Mouse (Mus musculus): Measurements from ENCODE around the gene Fam107b. TPM values are rescaled to one million over a fixed set of nuclear protein-coding genes. Genes with fewer than 3 reads are reported as not detected.

The Fam107b gene
- polyA plus RNA-seq, 1 experiment from 2014 or later = 42.2 TPM

- Histone ChIP-seq H3K4me3 (replicated peaks; ENCODE audit: low read length) (no peak overlapping the region), H3K4me1 (ENCODE audit: control insufficient read depth, insufficient read depth, low read length) (no peaks in the 10 kb centered on the region), H3K4me2 (ENCODE audit: low read depth, low read length) (no peak overlapping the region), H3K9me3 (replicated peaks; ENCODE audit: control insufficient read depth, low read length) (no peaks in the 10 kb centered on the region), H3K27ac (ENCODE audit: low read length) (no peak overlapping the region), H3K36me3 (ENCODE audit: control insufficient read depth, insufficient read depth, low read length) (no peaks in the 10 kb centered on the region), H3K27me3 (ENCODE audit: control insufficient read depth, insufficient read depth, low read length) (no peaks in the 10 kb centered on the region), H3K9ac (ENCODE audit: low read length) (no peak overlapping the region)
- ATAC-seq (ENCODE audit: insufficient read depth, low FRiP score) = no peak
- WGBS = 61% methylated on average over 2 of the region's 2 CpGs
Observed at GRCm38 (mm10) chr2:3594663-3595318, 24.5 kb downstream of the Fam107b start.

GRCm38 (mm10) chr2:3600421-3600820 lies 30.1 kb downstream of the Fam107b start:
- Histone ChIP-seq H3K27me3 (ENCODE audit: control insufficient read depth, insufficient read depth, low read length) (no peaks in the 10 kb centered on the region), H3K4me3 (replicated peaks; ENCODE audit: low read length) (no peak overlapping the region), H3K4me2 (ENCODE audit: low read depth, low read length) (no peak overlapping the region), H3K4me1 (ENCODE audit: control insufficient read depth, insufficient read depth, low read length) (no peaks in the 10 kb centered on the region), H3K9me3 (replicated peaks; ENCODE audit: control insufficient read depth, low read length) (no peaks in the 10 kb centered on the region), H3K9ac (ENCODE audit: low read length) (no peak overlapping the region), H3K27ac (ENCODE audit: low read length) (no peak overlapping the region), H3K36me3 (ENCODE audit: control insufficient read depth, insufficient read depth, low read length) (no peaks in the 10 kb centered on the region)
- 53% methylated on average over 3 of the region's 3 CpGs for WGBS
- ATAC-seq (ENCODE audit: insufficient read depth, low FRiP score) = no peak

DNA sequence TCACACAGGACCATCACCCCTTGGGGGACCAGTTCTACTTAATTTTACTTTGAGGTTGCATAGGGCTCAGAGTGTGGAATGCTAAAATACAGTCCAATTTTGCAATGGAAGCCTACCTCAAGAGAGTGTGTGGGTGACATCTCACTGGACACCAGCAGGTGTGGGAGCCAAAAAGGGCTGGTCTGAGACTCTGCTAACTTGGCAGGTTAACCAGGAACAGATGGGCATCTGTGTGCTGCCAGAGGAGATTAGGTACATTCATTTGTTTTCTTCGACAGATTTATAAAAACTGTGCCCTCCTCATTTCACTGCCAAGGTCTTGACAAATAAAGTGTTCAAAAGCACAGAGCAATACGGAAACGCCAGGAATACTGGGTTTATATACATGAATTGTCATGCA lies 32.3 kb downstream of the Fam107b start:
- no peak for ATAC-seq (ENCODE audit: insufficient read depth, low FRiP score)
- Histone ChIP-seq H3K4me2 (ENCODE audit: low read depth, low read length) (no peak overlapping the region), H3K27ac (ENCODE audit: low read length) (no peak overlapping the region), H3K9me3 (replicated peaks; ENCODE audit: control insufficient read depth, low read length) (no peaks in the 10 kb centered on the region), H3K9ac (ENCODE audit: low read length) (no peak overlapping the region), H3K4me3 (replicated peaks; ENCODE audit: low read length) (no peak overlapping the region), H3K36me3 (ENCODE audit: control insufficient read depth, insufficient read depth, low read length) (no peaks in the 10 kb centered on the region), H3K27me3 (ENCODE audit: control insufficient read depth, insufficient read depth, low read length) (no peaks in the 10 kb centered on the region), H3K4me1 (ENCODE audit: control insufficient read depth, insufficient read depth, low read length) (no peaks in the 10 kb centered on the region)
- 79% methylated on average over 3 of the region's 3 CpGs for WGBS

- Histone ChIP-seq H3K4me2 (ENCODE audit: low read depth, low read length) (no peak overlapping the region), H3K36me3 (ENCODE audit: control insufficient read depth, insufficient read depth, low read length) (no peaks in the 10 kb centered on the region), H3K27ac (ENCODE audit: low read length) (no peak overlapping the region), H3K9me3 (replicated peaks; ENCODE audit: control insufficient read depth, low read length) (no peaks in the 10 kb centered on the region), H3K9ac (ENCODE audit: low read length) (no peak overlapping the region), H3K4me1 (ENCODE audit: control insufficient read depth, insufficient read depth, low read length) (no peaks in the 10 kb centered on the region), H3K4me3 (replicated peaks; ENCODE audit: low read length) (no peak overlapping the region), H3K27me3 (ENCODE audit: control insufficient read depth, insufficient read depth, low read length) (no peaks in the 10 kb centered on the region)
- ATAC-seq (ENCODE audit: insufficient read depth, low FRiP score) = no peak
- 82% methylated on average over 5 of the region's 5 CpGs for WGBS
Observed at GRCm38 (mm10) chr2:3603181-3603580, 32.9 kb downstream of the Fam107b start.

DNA sequence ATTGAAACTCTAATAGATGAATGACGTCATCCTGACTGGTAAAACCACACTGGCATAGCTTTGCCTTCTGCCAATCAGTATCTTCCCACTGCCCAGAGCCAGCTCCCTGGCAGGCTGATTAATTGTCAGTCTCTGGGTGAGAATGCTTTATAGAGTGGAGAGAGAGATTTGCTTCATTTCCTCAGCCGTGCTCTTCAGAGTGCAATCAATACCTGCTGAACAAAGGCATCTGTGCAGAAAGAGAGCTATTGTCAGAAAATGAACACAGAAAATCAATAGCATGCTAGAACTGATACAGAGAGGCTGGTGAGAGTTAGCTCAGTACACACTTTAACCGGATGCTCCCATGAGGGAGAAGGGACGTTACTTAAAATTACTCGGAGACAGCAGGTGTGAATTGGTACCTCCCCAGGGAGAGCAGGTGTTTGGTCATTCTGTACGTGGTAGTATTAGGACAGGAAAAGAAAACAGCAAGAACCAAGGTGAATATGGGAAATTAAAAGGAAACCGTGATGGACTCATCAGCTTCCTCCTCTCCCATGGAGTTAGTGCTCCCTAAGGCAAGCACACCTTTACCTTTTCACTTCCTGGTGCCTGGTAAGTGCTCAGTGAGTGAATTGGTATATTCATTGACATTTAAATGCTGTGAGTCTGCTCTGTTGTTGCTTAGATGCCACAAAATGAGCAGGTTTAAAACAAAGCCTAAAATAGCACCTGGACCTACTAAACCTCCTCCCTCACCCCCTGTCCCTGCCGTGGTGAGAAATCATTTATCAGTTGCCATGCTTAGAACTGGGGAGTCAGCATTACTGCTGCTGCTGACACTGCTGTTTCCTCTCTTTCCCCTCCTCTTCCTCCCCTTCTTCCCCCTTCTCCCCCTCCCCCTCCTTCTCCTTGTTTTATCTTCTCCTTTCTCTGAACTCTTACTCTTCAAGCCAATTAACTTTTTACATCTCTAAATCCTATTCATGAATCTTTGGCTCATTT lies 38.9 kb downstream of the Fam107b start:
- H3K27me3 ChIP-seq (ENCODE audit: control insufficient read depth, insufficient read depth, low read length) = no peaks in the 10 kb centered on the region
- H3K4me3 ChIP-seq (replicated peaks; ENCODE audit: low read length) = no peak overlapping the region
- no peak overlapping the region for H3K9ac ChIP-seq (ENCODE audit: low read length)
- no peak overlapping the region for H3K4me2 ChIP-seq (ENCODE audit: low read depth, low read length)
- H3K4me1 ChIP-seq (ENCODE audit: control insufficient read depth, insufficient read depth, low read length) = no peaks in the 10 kb centered on the region
- H3K36me3 ChIP-seq (ENCODE audit: control insufficient read depth, insufficient read depth, low read length) = no peaks in the 10 kb centered on the region
- ATAC-seq (ENCODE audit: insufficient read depth, low FRiP score) = no peak
- WGBS = 35% methylated on average over 8 of the region's 8 CpGs
- no peaks in the 10 kb centered on the region for H3K9me3 ChIP-seq (replicated peaks; ENCODE audit: control insufficient read depth, low read length)
- no peak overlapping the region for H3K27ac ChIP-seq (ENCODE audit: low read length)

- Histone ChIP-seq H3K4me2 (ENCODE audit: low read depth, low read length) (no peak overlapping the region), H3K27me3 (ENCODE audit: control insufficient read depth, insufficient read depth, low read length) (no peaks in the 10 kb centered on the region), H3K4me1 (ENCODE audit: control insufficient read depth, insufficient read depth, low read length) (no peaks in the 10 kb centered on the region), H3K4me3 (replicated peaks; ENCODE audit: low read length) (no peak overlapping the region), H3K36me3 (ENCODE audit: control insufficient read depth, insufficient read depth, low read length) (no peaks in the 10 kb centered on the region), H3K9me3 (replicated peaks; ENCODE audit: control insufficient read depth, low read length) (no peaks in the 10 kb centered on the region), H3K9ac (ENCODE audit: low read length) (no peak overlapping the region), H3K27ac (ENCODE audit: low read length) (no peak overlapping the region)
- WGBS = 82% methylated on average over 1 of the region's 1 CpGs
- no peak for ATAC-seq (ENCODE audit: insufficient read depth, low FRiP score)
Observed at GRCm38 (mm10) chr2:3618446-3618845, 48.2 kb downstream of the Fam107b start.

- Histone ChIP-seq H3K27ac (ENCODE audit: low read length) (no peak overlapping the region), H3K4me1 (ENCODE audit: control insufficient read depth, insufficient read depth, low read length) (no peaks in the 10 kb centered on the region), H3K9ac (ENCODE audit: low read length) (no peak overlapping the region), H3K27me3 (ENCODE audit: control insufficient read depth, insufficient read depth, low read length) (no peaks in the 10 kb centered on the region), H3K36me3 (ENCODE audit: control insufficient read depth, insufficient read depth, low read length) (no peaks in the 10 kb centered on the region), H3K4me2 (ENCODE audit: low read depth, low read length) (no peak overlapping the region), H3K4me3 (replicated peaks; ENCODE audit: low read length) (no peak overlapping the region), H3K9me3 (replicated peaks; ENCODE audit: control insufficient read depth, low read length) (no peaks in the 10 kb centered on the region)
- WGBS = 68% methylated on average over 6 of the region's 6 CpGs
- ATAC-seq (ENCODE audit: insufficient read depth, low FRiP score) = no peak
Observed at GRCm38 (mm10) chr2:3621568-3621967, 51.3 kb downstream of the Fam107b start.

DNA sequence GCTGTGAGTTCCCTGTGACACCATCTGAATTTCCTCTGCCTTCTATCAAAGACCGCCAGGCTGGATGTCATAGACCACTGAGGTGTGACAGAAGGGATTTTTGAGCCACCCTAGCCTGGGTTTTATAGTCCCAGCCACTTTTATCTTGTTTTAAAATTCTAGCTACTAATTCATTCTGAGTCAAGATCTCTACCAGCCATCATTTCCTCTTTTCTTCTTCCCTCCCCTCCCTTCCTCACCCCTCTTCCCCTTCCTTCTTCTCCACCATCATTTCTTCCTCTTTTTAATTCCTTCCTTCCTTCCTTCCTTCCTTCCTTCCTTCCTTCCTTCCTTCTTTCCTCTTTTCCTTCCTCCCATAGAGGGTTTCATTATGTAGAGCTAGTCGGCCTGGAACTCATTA lies 51.9 kb downstream of the Fam107b start:
- H3K27me3 ChIP-seq (ENCODE audit: control insufficient read depth, insufficient read depth, low read length) = no peaks in the 10 kb centered on the region
- H3K4me3 ChIP-seq (replicated peaks; ENCODE audit: low read length) = no peak overlapping the region
- H3K9me3 ChIP-seq (replicated peaks; ENCODE audit: control insufficient read depth, low read length) = no peaks in the 10 kb centered on the region
- H3K36me3 ChIP-seq (ENCODE audit: control insufficient read depth, insufficient read depth, low read length) = no peaks in the 10 kb centered on the region
- H3K9ac ChIP-seq (ENCODE audit: low read length) = no peak overlapping the region
- no peak overlapping the region for H3K4me2 ChIP-seq (ENCODE audit: low read depth, low read length)
- no peaks in the 10 kb centered on the region for H3K4me1 ChIP-seq (ENCODE audit: control insufficient read depth, insufficient read depth, low read length)
- 87% methylated on average over 2 of the region's 2 CpGs for WGBS
- no peak overlapping the region for H3K27ac ChIP-seq (ENCODE audit: low read length)
- ATAC-seq (ENCODE audit: insufficient read depth, low FRiP score) = no peak

Data from stomach, embryonic 16.5 days (tissue).